Mouse (Mus musculus) intestine, embryonic 14.5 days (tissue): ENCODE results near the gene Rpl32. TPM values are rescaled to one million over a fixed set of nuclear protein-coding genes. Genes with fewer than 3 reads are reported as not detected.
A peak's percentile ranks its signal among the peaks of the same experiment; 100 is the strongest.

ENCODE experiments used
- ATAC-seq: fragments of 200-750 bp; cut with Nextera tagmentation; replicated peaks from 2 replicates; pipeline ENCODE4 v1.8.0; 2017; ENCODE audit warnings: low read depth, moderate number of reproducible peaks, moderate TSS enrichment, moderate library complexity; ENCODE audit not compliant: low FRiP score, low TSS enrichment
- DNase-seq: peaks from one replicate; pipeline ENCODE4 v3.0.0-alpha.2; 2018; ENCODE audit warnings: low spot score
- H3K27ac ChIP-seq: fragments of 300-500 bp; sonication (generic); 2 replicates; pipeline ENCODE4 v1.5.1; 2014; ENCODE audit warnings: low read depth, mild to moderate bottlenecking, control low read depth
- H3K27me3 ChIP-seq: fragments of 300-500 bp; sonication (generic); replicated peaks from 2 replicates; pipeline ENCODE4 v1.6.1; 2014; ENCODE audit warnings: low read length, control low read depth; ENCODE audit not compliant: control insufficient read depth, insufficient read depth
- H3K36me3 ChIP-seq: fragments of 300-500 bp; sonication (generic); 2 replicates; pipeline ENCODE4 v1.6.1; 2014; ENCODE audit warnings: low read length, control low read depth; ENCODE audit not compliant: control insufficient read depth, insufficient read depth
- H3K4me1 ChIP-seq: fragments of 300-500 bp; sonication (generic); replicated peaks from 2 replicates; pipeline ENCODE4 v1.6.1; 2014; ENCODE audit warnings: low read length, control low read depth, mixed read lengths; ENCODE audit not compliant: control insufficient read depth, insufficient read depth
- H3K4me2 ChIP-seq: fragments of 300-500 bp; sonication (generic); 2 replicates; pipeline ENCODE4 v1.6.1; 2014; ENCODE audit warnings: low read length
- H3K4me3 ChIP-seq: fragments of 300-500 bp; sonication (generic); 2 replicates; pipeline ENCODE4 v1.5.1; 2014; ENCODE audit warnings: low read depth, low read length, control low read depth, mixed read lengths
- H3K9ac ChIP-seq: fragments of 300-500 bp; sonication (generic); 2 replicates; pipeline ENCODE4 v1.6.1; 2014; ENCODE audit warnings: mild to moderate bottlenecking, low read length
- H3K9me3 ChIP-seq: fragments of 300-500 bp; sonication (generic); 2 replicates; pipeline ENCODE4 v1.6.1; 2016; ENCODE audit warnings: low read length, control low read depth; ENCODE audit not compliant: control insufficient read depth
- WGBS: fragments of 180-500 bp; shearing (Covaris S2); extraction: QIAGEN DNeasy Blood & Tissue Kit; methylation state at CpG from one replicate; pipeline ENCODE4 v1.1.7; 2014; 5-methylcytosine and 5-hydroxymethylcytosine counted together
- polyA plus RNA-seq: library from polyadenylated mRNA; unstranded; fragments of >200 nt; fragmentation: Nextera tagmentation; extraction: Ambion mirVana; gene quantifications from 2 replicates; pipeline ENCODE4 v1.2.1, GENCODE M21; 2014

Gene Rpl32
- polyA plus RNA-seq, 1 experiment from 2014 or later, result 2,809 TPM

GRCm38 (mm10) chr6:115767357-115767756 is 41.2 kb downstream of the Rpl32 start:
- no peak for DNase-seq
- no peak overlapping the region for H3K4me3 ChIP-seq
- no peak overlapping the region for H3K9ac ChIP-seq
- WGBS, result 54% methylated on average over 9 of the region's 9 CpGs
- no peak for ATAC-seq
- H3K27me3 ChIP-seq, result no peaks in the 10 kb centered on the region
- H3K36me3 ChIP-seq, result no peaks in the 10 kb centered on the region
- H3K27ac ChIP-seq, result 0 out of 2 replicates have a peak overlapping the region, but pooled peaks have one; percentile 16
- peaks cover 15% of the 10 kb centered on the region for H3K4me1 ChIP-seq
- H3K4me2 ChIP-seq, result no peak overlapping the region
- H3K9me3 ChIP-seq, result peaks cover 2% of the 10 kb centered on the region; the same call in 1 of the 2 replicates

GRCm38 (mm10) chr6:115764179-115764578 is 44.4 kb downstream of the Rpl32 start:
- H3K9me3 ChIP-seq, result no peaks in the 10 kb centered on the region
- H3K27ac ChIP-seq, result peak overlapping the region; percentile 90
- no peak overlapping the region for H3K4me3 ChIP-seq
- WGBS, result 8% methylated on average over 7 of the region's 7 CpGs
- H3K36me3 ChIP-seq, result no peaks in the 10 kb centered on the region
- peak; percentile 86 for ATAC-seq
- H3K4me2 ChIP-seq, result peak overlapping the region; percentile 33
- H3K9ac ChIP-seq, result peak overlapping the region; percentile 32
- no peaks in the 10 kb centered on the region for H3K27me3 ChIP-seq
- peaks cover 20% of the 10 kb centered on the region for H3K4me1 ChIP-seq
- DNase-seq, result peak; percentile 81

- H3K9ac ChIP-seq, result no peak within 1 kb of the TSS
- ATAC-seq, result 0 out of 2 replicates have a peak, but pooled peaks have one; percentile 25
- WGBS, result 5% methylated on average over 9 of the region's 9 CpGs
Measured at GRCm38 (mm10) chr6:115761995-115762756, 46.4 kb downstream of the Rpl32 start, which contains the start of gene Tmem40. Gene Tmem40, minus strand, starts transcription at chr6:115762410.

GRCm38 (mm10) chr6:115760982-115761381 is 47.6 kb downstream of the Rpl32 start:
- Histone ChIP-seq H3K4me3 (no peak overlapping the region), H3K36me3 (no peaks in the 10 kb centered on the region), H3K9me3 (no peaks in the 10 kb centered on the region), H3K9ac (no peak overlapping the region), H3K4me1 (peaks cover 20% of the 10 kb centered on the region), H3K27ac (no peak overlapping the region), H3K27me3 (no peaks in the 10 kb centered on the region), H3K4me2 (no peak overlapping the region)
- DNase-seq (no peak), ATAC-seq (no peak)
- 52% methylated on average over 4 of the region's 4 CpGs for WGBS

More at GRCm38 (mm10) chr6:115761995-115762756, 46.4 kb downstream of the Rpl32 start, which contains the start of gene Tmem40:
- H3K27me3 ChIP-seq, result no peaks in the 10 kb centered on the region
- DNase-seq, result peak; percentile 62
- H3K27ac ChIP-seq, result peak within 1 kb of the TSS; percentile 90; the same call in 1 of the 2 replicates
- no peaks in the 10 kb centered on the region for H3K9me3 ChIP-seq
- peaks cover 20% of the 10 kb centered on the region for H3K4me1 ChIP-seq
- no peaks in the 10 kb centered on the region for H3K36me3 ChIP-seq
- peak within 1 kb of the TSS; percentile 7 for H3K4me2 ChIP-seq
- H3K4me3 ChIP-seq, result no peak within 1 kb of the TSS

GRCm38 (mm10) chr6:115760137-115760536 is 48.4 kb downstream of the Rpl32 start:
- H3K4me2 ChIP-seq, result no peak overlapping the region
- WGBS, result 93% methylated on average over 4 of the region's 4 CpGs
- no peak overlapping the region for H3K4me3 ChIP-seq
- DNase-seq (no peak), ATAC-seq (no peak)
- no peaks in the 10 kb centered on the region for H3K9me3 ChIP-seq
- H3K36me3 ChIP-seq, result no peaks in the 10 kb centered on the region
- peaks cover 20% of the 10 kb centered on the region for H3K4me1 ChIP-seq
- H3K9ac ChIP-seq, result no peak overlapping the region
- no peaks in the 10 kb centered on the region for H3K27me3 ChIP-seq
- no peak overlapping the region for H3K27ac ChIP-seq

- H3K27ac ChIP-seq, result no peak overlapping the region
- H3K9me3 ChIP-seq, result no peaks in the 10 kb centered on the region
- no peak overlapping the region for H3K4me3 ChIP-seq
- ATAC-seq (peak; percentile 14; the same call in 1 of the 2 replicates), DNase-seq (no peak)
- H3K27me3 ChIP-seq, result no peaks in the 10 kb centered on the region
- no peak overlapping the region for H3K4me2 ChIP-seq
- no peak overlapping the region for H3K9ac ChIP-seq
- 46% methylated on average over 5 of the region's 5 CpGs for WGBS
- H3K4me1 ChIP-seq, result peaks cover 15% of the 10 kb centered on the region
- no peaks in the 10 kb centered on the region for H3K36me3 ChIP-seq
Measured at GRCm38 (mm10) chr6:115759461-115759860, 49.1 kb downstream of the Rpl32 start.

- H3K9me3 ChIP-seq, result no peaks in the 10 kb centered on the region
Measured at GRCm38 (mm10) chr6:115758981-115759435, 49.5 kb downstream of the Rpl32 start.

GRCm38 (mm10) chr6:115755536-115755935 is 53.0 kb downstream of the Rpl32 start:
- Histone ChIP-seq H3K4me3 (no peak overlapping the region), H3K9me3 (no peaks in the 10 kb centered on the region), H3K4me1 (no peaks in the 10 kb centered on the region; the same call in 1 of the 2 replicates), H3K4me2 (no peak overlapping the region), H3K36me3 (no peaks in the 10 kb centered on the region), H3K9ac (no peak overlapping the region), H3K27ac (no peak overlapping the region), H3K27me3 (no peaks in the 10 kb centered on the region)
- DNase-seq, result no peak
- ATAC-seq, result no peak
- WGBS, result 79% methylated on average over 7 of the region's 7 CpGs

More at GRCm38 (mm10) chr6:115758981-115759435, 49.5 kb downstream of the Rpl32 start:
- Histone ChIP-seq H3K4me1 (peaks cover 11% of the 10 kb centered on the region), H3K4me2 (no peak overlapping the region), H3K27me3 (no peaks in the 10 kb centered on the region), H3K27ac (no peak overlapping the region), H3K36me3 (no peaks in the 10 kb centered on the region), H3K4me3 (no peak overlapping the region), H3K9ac (no peak overlapping the region)
- 57% methylated on average over 9 of the region's 9 CpGs for WGBS
- no peak for ATAC-seq
- DNase-seq, result no peak
